Mouse (Mus musculus): ENCODE measurements at regions not wholly inside any gene's neighbourhood (a gene's known extent, or its start where the extent isn't known, plus 50 kb on each side); places are given as distances from the start of the nearest gene placed in this dataset.

DNA sequence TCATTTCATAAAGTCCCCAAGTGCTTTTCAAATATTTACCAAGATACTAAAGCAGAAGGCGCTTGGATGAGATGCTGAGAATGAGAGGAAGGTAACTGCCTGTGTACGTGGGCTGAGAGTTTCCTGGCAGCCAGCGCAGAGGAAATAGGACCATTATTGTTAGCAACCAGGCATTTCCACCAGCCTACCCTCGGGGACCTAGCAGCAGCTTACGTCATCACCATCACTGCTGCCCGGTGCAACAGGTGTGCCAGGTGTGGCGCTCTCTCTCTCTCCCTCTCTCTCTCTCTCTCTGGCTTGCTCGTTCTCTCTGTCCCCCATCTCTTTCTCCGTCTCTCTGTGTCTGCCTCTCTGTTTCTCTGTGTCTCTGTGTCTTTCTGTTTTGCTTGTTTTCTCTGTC is 55.1 kb upstream of the Fam222a start:
- no peaks in the 10 kb centered on the region for H3K36me3 ChIP-seq (ENCODE audit: control insufficient read depth, insufficient read depth)
- peak; percentile 64 for ATAC-seq
- WGBS: 11% methylated on average over 9 of the region's 9 CpGs
- no peaks in the 10 kb centered on the region for H3K9me3 ChIP-seq (ENCODE audit: control insufficient read depth)
- peak overlapping the region; percentile 44 for H3K4me2 ChIP-seq (replicated peaks; ENCODE audit: low read depth)
- no peak overlapping the region for H3K4me3 ChIP-seq (ENCODE audit: low read depth, low read length)
- no peak for TF ChIP-seq CTCF (IDR thresholded peaks at IDR 0.05; ENCODE audit: low read depth)
- no peak overlapping the region for H3K27ac ChIP-seq (ENCODE audit: low read depth, low read length)
- no peaks in the 10 kb centered on the region for H3K4me1 ChIP-seq (replicated peaks; ENCODE audit: control insufficient read depth, insufficient read depth, low read length)
- no peak overlapping the region for H3K9ac ChIP-seq (ENCODE audit: low read depth, low read length)
- H3K27me3 ChIP-seq (replicated peaks; ENCODE audit: control insufficient read depth, insufficient read depth, low read length): no peaks in the 10 kb centered on the region

- WGBS: 21% methylated on average over 10 of the region's 10 CpGs
Measured at GRCm38 (mm10) chr5:114513911-114514457, 53.8 kb upstream of the Fam222a start.

GRCm38 (mm10) chr5:114517010-114517409 is 50.8 kb upstream of the Fam222a start:
- Histone ChIP-seq H3K27me3 (replicated peaks; ENCODE audit: control insufficient read depth, insufficient read depth, low read length) (no peaks in the 10 kb centered on the region), H3K27ac (ENCODE audit: low read depth, low read length) (no peak overlapping the region), H3K9ac (ENCODE audit: low read depth, low read length) (no peak overlapping the region), H3K4me3 (ENCODE audit: low read depth, low read length) (no peak overlapping the region), H3K4me1 (replicated peaks; ENCODE audit: control insufficient read depth, insufficient read depth, low read length) (no peaks in the 10 kb centered on the region), H3K36me3 (ENCODE audit: control insufficient read depth, insufficient read depth) (no peaks in the 10 kb centered on the region), H3K9me3 (ENCODE audit: control insufficient read depth) (no peaks in the 10 kb centered on the region), H3K4me2 (replicated peaks; ENCODE audit: low read depth) (no peak overlapping the region)
- no peak for TF ChIP-seq CTCF (IDR thresholded peaks at IDR 0.05; ENCODE audit: low read depth)
- ATAC-seq: no peak
- WGBS: 62% methylated on average over 4 of the region's 4 CpGs

More at GRCm38 (mm10) chr5:114513911-114514457, 53.8 kb upstream of the Fam222a start:
- no peak for ATAC-seq
- Histone ChIP-seq H3K4me2 (replicated peaks; ENCODE audit: low read depth) (0 out of 2 replicates have a peak overlapping the region, but pooled peaks have one; percentile 7), H3K4me1 (replicated peaks; ENCODE audit: control insufficient read depth, insufficient read depth, low read length) (no peaks in the 10 kb centered on the region), H3K27me3 (replicated peaks; ENCODE audit: control insufficient read depth, insufficient read depth, low read length) (no peaks in the 10 kb centered on the region), H3K9me3 (ENCODE audit: control insufficient read depth) (no peaks in the 10 kb centered on the region), H3K27ac (ENCODE audit: low read depth, low read length) (no peak overlapping the region), H3K36me3 (ENCODE audit: control insufficient read depth, insufficient read depth) (no peaks in the 10 kb centered on the region), H3K4me3 (ENCODE audit: low read depth, low read length) (no peak overlapping the region), H3K9ac (ENCODE audit: low read depth, low read length) (no peak overlapping the region)
- no peak for TF ChIP-seq CTCF (IDR thresholded peaks at IDR 0.05; ENCODE audit: low read depth)

GRCm38 (mm10) chr5:114518012-114518411 is 49.8 kb upstream of the Fam222a start:
- WGBS: 84% methylated on average over 2 of the region's 2 CpGs
- no peaks in the 10 kb centered on the region for H3K27me3 ChIP-seq (replicated peaks; ENCODE audit: control insufficient read depth, insufficient read depth, low read length)
- no peaks in the 10 kb centered on the region for H3K36me3 ChIP-seq (ENCODE audit: control insufficient read depth, insufficient read depth)
- H3K9ac ChIP-seq (ENCODE audit: low read depth, low read length): no peak overlapping the region
- H3K9me3 ChIP-seq (ENCODE audit: control insufficient read depth): no peaks in the 10 kb centered on the region
- no peak for TF ChIP-seq CTCF (IDR thresholded peaks at IDR 0.05; ENCODE audit: low read depth)
- no peak overlapping the region for H3K27ac ChIP-seq (ENCODE audit: low read depth, low read length)
- H3K4me1 ChIP-seq (replicated peaks; ENCODE audit: control insufficient read depth, insufficient read depth, low read length): no peaks in the 10 kb centered on the region
- no peak overlapping the region for H3K4me3 ChIP-seq (ENCODE audit: low read depth, low read length)
- H3K4me2 ChIP-seq (replicated peaks; ENCODE audit: low read depth): no peak overlapping the region
- no peak for ATAC-seq
